Mouse (Mus musculus) stomach, postnatal 0 days (tissue): ENCODE results near the gene Dennd4b. TPM values are rescaled to one million over a fixed set of nuclear protein-coding genes. Genes with fewer than 3 reads are reported as not detected.

Experiments used
- ATAC-seq: fragments of 200-750 bp; cut with Nextera tagmentation; 2 replicates; pipeline ENCODE4 v1.8.0; 2017; ENCODE audit not compliant: low FRiP score, low TSS enrichment
- DNase-seq: peaks from one replicate; pipeline ENCODE4 v3.0.0-alpha.2; 2016; ENCODE audit warnings: low spot score
- H3K27ac ChIP-seq: fragments of 300-500 bp; sonication (generic); replicated peaks from 2 replicates; pipeline ENCODE4 v1.5.1; 2014; ENCODE audit warnings: mild to moderate bottlenecking, control low read depth
- H3K27me3 ChIP-seq: fragments of 300-500 bp; sonication (generic); 2 replicates; pipeline ENCODE4 v1.6.1; 2014; ENCODE audit warnings: low read length; ENCODE audit not compliant: control insufficient read depth, insufficient read depth
- H3K36me3 ChIP-seq: fragments of 300-500 bp; sonication (generic); 2 replicates; pipeline ENCODE4 v1.6.1; 2014; ENCODE audit warnings: low read length, mixed read lengths; ENCODE audit not compliant: control insufficient read depth, insufficient read depth
- H3K4me1 ChIP-seq: fragments of 300-500 bp; sonication (generic); replicated peaks from 2 replicates; pipeline ENCODE4 v1.6.1; 2014; ENCODE audit warnings: antibody characterized with exemption; ENCODE audit not compliant: control insufficient read depth, insufficient read depth
- H3K4me2 ChIP-seq: fragments of 300-500 bp; sonication (generic); replicated peaks from 2 replicates; pipeline ENCODE4 v1.6.1; 2014; ENCODE audit warnings: low read depth, mild to moderate bottlenecking, control low read depth, moderate library complexity
- H3K4me3 ChIP-seq: fragments of 300-500 bp; sonication (generic); 2 replicates; pipeline ENCODE4 v1.5.1; 2014; ENCODE audit warnings: low read depth, low read length, control low read depth
- H3K9ac ChIP-seq: fragments of 300-500 bp; sonication (generic); 2 replicates; pipeline ENCODE4 v1.6.1; 2014; ENCODE audit warnings: mild to moderate bottlenecking, low read length, control low read depth, mixed read lengths
- H3K9me3 ChIP-seq: fragments of 300-500 bp; sonication (generic); 2 replicates; pipeline ENCODE4 v1.6.1; 2016; ENCODE audit warnings: low read length; ENCODE audit not compliant: control insufficient read depth
- CTCF ChIP-seq: IDR thresholded peaks from 2 replicates; pipeline ENCODE4 v1.5.1; 2016; ENCODE audit warnings: antibody characterized with exemption, low read depth, mild to moderate bottlenecking, moderate library complexity
- EP300 ChIP-seq: optimal IDR thresholded peaks from 2 replicates; pipeline ENCODE3; 2016; ENCODE audit warnings: antibody characterized with exemption
- WGBS: fragments of 180-500 bp; shearing (Covaris S2); extraction: QIAGEN DNeasy Blood & Tissue Kit; methylation state at CpG from one replicate; pipeline ENCODE4 v1.1.7; 2014; 5-methylcytosine and 5-hydroxymethylcytosine counted together
- polyA plus RNA-seq: library from polyadenylated mRNA; unstranded; fragments of >200 nt; fragmentation: Nextera tagmentation; extraction: Ambion mirVana; gene quantifications from 2 replicates; pipeline ENCODE4 v1.2.1, GENCODE M21; 2015

Dennd4b gene
- polyA plus RNA-seq, 1 experiment from 2014 or later: 0.95 TPM

DNA sequence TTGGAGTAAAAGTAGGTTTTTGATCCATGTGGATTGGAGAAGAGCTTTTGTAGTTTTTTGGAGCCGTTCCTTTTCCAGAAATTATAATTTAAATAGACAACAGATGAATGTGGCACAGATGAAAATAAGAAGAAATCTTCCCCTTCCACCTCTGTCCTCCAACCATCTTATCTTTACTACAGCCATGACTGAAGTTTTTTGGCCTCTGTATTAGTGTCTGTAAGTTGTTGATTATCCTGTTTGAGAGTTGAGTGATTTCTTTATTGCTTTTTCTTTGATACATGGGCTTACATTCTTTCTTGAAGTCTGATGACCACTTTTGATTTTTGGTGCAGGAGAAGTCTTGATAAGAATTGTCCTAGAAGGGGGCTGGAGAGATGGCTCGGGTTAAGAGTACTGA is 29.7 kb downstream of the Dennd4b start:
- Histone ChIP-seq H3K27me3 (no peaks in the 10 kb centered on the region), H3K4me1 (peaks cover 3% of the 10 kb centered on the region; the same call in 1 of the 2 replicates), H3K36me3 (no peaks in the 10 kb centered on the region), H3K4me3 (peak overlapping the region; percentile 91), H3K4me2 (peak overlapping the region; percentile 69), H3K9ac (no peak overlapping the region), H3K27ac (no peak overlapping the region), H3K9me3 (no peaks in the 10 kb centered on the region)
- TF ChIP-seq CTCF: no peak
- no peak for TF ChIP-seq EP300
- ATAC-seq: no peak
- 60% methylated on average over 2 of the region's 2 CpGs for WGBS
- DNase-seq: no peak

DNA sequence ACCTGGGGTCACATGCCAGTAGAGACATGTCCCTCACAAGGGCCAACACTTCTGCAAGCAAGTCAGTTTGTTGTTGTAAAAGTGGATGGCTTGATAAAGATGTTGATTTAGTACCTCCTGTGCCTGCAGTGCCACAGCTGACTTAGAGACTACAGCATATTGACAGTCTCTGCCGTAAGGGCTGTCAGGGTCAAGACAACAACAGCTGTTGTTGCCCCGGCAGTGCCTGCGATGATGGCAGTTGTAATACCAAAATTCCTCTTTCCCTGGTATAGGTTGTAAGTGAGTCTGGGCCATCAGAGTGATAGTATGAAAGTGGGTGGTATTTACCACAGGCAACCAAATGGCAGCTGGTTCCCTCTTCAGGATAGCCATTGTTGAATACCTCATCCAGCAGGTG is 40.8 kb downstream of the Dennd4b start:
- DNase-seq: no peak
- no peak for TF ChIP-seq CTCF
- TF ChIP-seq EP300: no peak
- Histone ChIP-seq H3K9ac (no peak overlapping the region), H3K36me3 (no peaks in the 10 kb centered on the region), H3K27me3 (no peaks in the 10 kb centered on the region), H3K4me1 (no peaks in the 10 kb centered on the region), H3K4me2 (no peak overlapping the region), H3K9me3 (no peaks in the 10 kb centered on the region), H3K27ac (no peak overlapping the region), H3K4me3 (no peak overlapping the region)
- WGBS: 73% methylated on average over 3 of the region's 3 CpGs
- no peak for ATAC-seq

DNA sequence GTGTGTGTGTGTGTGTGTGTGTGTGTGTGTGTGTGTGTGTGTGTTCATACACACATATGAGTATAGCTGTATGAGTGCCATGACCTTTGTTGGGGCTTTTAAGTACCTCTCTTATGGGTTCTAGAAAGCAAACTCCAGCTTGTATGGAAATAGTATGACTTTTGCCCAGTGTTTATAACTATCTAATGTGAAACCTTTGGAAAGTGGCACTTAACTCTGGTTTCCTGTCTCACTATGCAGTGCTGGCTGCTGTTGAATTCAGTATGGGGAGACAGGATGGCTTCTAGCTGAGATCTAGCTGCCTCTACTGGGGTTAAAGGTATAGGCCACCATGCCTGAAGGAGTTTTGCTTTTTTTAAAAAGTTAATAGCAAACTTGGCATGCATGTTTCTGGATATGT is 44.6 kb downstream of the Dennd4b start:
- no peak overlapping the region for H3K4me3 ChIP-seq
- no peak for ATAC-seq
- no peak overlapping the region for H3K9ac ChIP-seq
- H3K36me3 ChIP-seq: no peaks in the 10 kb centered on the region
- no peaks in the 10 kb centered on the region for H3K4me1 ChIP-seq
- no peak overlapping the region for H3K27ac ChIP-seq
- TF ChIP-seq EP300 (no peak), CTCF (no peak)
- no peaks in the 10 kb centered on the region for H3K27me3 ChIP-seq
- H3K4me2 ChIP-seq: no peak overlapping the region
- DNase-seq: no peak
- no peaks in the 10 kb centered on the region for H3K9me3 ChIP-seq

DNA sequence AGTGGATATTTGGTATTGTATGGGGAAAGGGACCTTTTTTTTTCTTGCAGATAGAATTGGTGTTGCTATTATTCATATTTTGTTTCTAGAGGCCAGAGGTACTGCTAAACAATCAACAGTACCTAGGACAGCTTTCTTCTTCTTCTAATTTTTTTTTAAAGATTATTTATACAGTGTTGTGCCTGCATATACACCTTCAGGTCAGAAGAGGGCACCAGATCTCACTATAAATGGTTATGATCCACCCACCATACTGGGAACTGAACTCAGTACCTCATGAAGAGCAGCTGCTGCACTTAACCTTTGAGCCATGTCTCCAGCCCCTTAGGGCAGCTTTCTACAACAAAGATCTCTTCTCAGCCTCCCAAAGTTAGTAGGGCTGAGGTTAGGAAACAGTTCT is 48.4 kb downstream of the Dennd4b start:
- Histone ChIP-seq H3K4me3 (no peak overlapping the region), H3K4me1 (no peaks in the 10 kb centered on the region), H3K9ac (no peak overlapping the region), H3K36me3 (no peaks in the 10 kb centered on the region), H3K27ac (no peak overlapping the region), H3K9me3 (no peaks in the 10 kb centered on the region), H3K27me3 (no peaks in the 10 kb centered on the region), H3K4me2 (no peak overlapping the region)
- no peak for DNase-seq
- ATAC-seq: no peak
- TF ChIP-seq CTCF: peak; percentile 55
- TF ChIP-seq EP300: no peak

DNA sequence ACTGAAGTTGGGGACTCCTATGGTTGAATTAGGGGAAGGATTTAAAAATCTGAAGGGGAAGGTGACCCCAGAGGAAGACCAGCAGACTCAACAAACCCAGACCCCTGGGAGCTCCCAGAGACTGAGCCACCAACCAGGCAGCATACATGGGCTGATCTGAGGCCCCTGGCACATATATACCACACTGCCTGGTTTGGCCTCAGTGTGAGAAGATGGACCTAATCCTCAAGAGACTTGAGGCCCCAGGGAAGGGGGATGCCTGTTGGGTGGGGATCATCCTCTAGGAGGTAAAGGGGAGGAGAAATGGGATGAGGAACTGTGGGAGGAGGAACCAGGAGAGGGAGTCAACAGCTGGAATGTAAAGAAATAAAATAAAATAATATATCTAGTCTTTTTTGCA is 49.3 kb downstream of the Dennd4b start:
- ATAC-seq: no peak
- TF ChIP-seq EP300: no peak
- no peak for TF ChIP-seq CTCF
- no peaks in the 10 kb centered on the region for H3K36me3 ChIP-seq

DNA sequence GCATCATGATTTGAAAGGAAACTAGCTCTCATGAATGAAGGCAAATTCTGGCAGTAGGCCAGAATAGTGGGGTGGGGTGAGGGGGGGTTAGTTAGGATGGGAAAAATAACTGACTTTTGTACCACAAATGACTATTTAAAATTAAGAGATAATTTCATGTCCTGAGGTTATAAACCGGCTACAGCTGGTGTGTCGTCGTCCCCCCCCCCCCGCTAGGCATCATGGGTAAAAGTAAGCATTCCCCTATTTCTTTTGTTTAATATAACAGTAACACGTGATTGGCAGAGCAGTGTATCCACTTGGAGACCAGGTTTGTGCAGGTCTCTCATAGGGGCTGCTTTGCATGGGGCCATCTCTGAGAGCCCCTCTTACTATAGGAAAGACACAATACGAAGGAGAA is 57.3 kb downstream of the Dennd4b start:
- H3K27ac ChIP-seq: no peak overlapping the region
- H3K36me3 ChIP-seq: no peaks in the 10 kb centered on the region
- no peaks in the 10 kb centered on the region for H3K27me3 ChIP-seq
- 30% methylated on average over 6 of the region's 6 CpGs for WGBS
- H3K9ac ChIP-seq: no peak overlapping the region
- no peak overlapping the region for H3K4me3 ChIP-seq
- DNase-seq (peak; percentile 24), ATAC-seq (no peak)
- H3K9me3 ChIP-seq: no peaks in the 10 kb centered on the region
- H3K4me2 ChIP-seq: 0 out of 2 replicates have a peak overlapping the region, but pooled peaks have one; percentile 4
- TF ChIP-seq CTCF: no peak
- no peak for TF ChIP-seq EP300
- no peaks in the 10 kb centered on the region for H3K4me1 ChIP-seq

More for the DNA sequence above, 49.3 kb downstream of the Dennd4b start:
- Histone ChIP-seq H3K4me2 (no peak overlapping the region), H3K27me3 (no peaks in the 10 kb centered on the region), H3K9ac (no peak overlapping the region), H3K9me3 (no peaks in the 10 kb centered on the region), H3K27ac (no peak overlapping the region), H3K4me1 (no peaks in the 10 kb centered on the region), H3K4me3 (no peak overlapping the region)
- DNase-seq: no peak
